Mouse (Mus musculus): Measurements from ENCODE around the gene Dnah1. TPM values are rescaled to one million over a fixed set of nuclear protein-coding genes. Genes with fewer than 3 reads are reported as not detected.

Dnah1 gene
- total and polyA plus RNA-seq, 2 experiments: under 0.01 to 0.04 TPM

DNA sequence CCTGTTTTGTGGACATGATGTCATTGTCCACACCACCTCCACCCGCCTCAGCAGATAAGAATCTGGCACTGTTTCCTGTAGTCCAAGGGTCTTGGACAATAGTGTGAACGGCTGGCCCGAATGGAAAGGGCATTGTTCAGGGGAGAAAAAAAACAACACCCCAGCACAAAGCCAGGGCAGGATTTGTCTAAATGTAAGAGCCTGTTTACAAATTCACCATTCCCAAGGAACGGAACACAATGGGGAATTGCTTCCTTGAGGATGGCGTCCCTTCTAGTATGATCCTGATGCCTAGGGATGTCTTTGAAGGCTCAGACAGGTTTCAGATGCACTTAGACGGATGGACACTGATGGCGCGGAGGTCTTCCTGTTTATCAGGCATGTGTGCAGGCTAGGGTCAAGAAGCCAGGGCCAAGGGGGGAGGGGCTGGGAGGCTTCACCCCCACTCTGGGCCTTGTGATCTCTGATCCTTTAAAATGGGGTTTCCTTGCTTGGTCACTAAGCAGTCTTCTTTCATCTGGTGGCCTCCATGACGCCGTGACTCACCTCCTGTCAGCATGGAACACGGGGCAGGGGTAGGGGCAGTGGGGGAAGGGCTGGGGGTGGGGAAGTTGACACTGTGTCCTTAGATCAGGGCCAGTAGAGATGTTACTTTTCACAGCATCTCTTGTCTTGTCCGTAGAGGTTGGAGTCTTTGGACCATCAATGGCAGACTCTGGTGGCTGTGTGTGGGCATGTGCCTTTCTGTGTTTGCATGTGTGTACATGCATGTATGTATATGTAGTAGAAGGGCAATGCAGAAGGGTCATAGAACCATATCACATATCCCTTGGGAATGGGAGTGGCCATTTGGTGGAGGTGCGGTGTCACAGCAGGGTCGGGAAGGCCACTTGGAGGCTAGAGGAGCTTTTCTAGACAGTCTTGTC is 90.4 kb downstream of the Dnah1 start:
- no peak for TF ChIP-seq CTCF (IDR thresholded peaks at IDR 0.05; ENCODE audit: low read depth, low read length)
- no peak for TF ChIP-seq POLR2A (IDR thresholded peaks at IDR 0.05; ENCODE audit: extremely low read depth, insufficient read depth, low read length)
- Histone ChIP-seq H3K4me3 (ENCODE audit: insufficient read depth, low read depth, low read length) (no peak overlapping the region), H3K4me1 (ENCODE audit: control insufficient read depth, insufficient read depth, low read length) (no peaks in the 10 kb centered on the region), H3K9ac (ENCODE audit: low read depth, low read length) (no peak overlapping the region), H3K79me2 (ENCODE audit: control insufficient read depth, insufficient read depth, low read length) (no peaks in the 10 kb centered on the region), H3K27ac (replicated peaks; ENCODE audit: insufficient read depth, low read depth, low read length) (no peak overlapping the region), H3K36me3 (ENCODE audit: control insufficient read depth, insufficient read depth, low read length) (no peaks in the 10 kb centered on the region), H3K27me3 (ENCODE audit: control insufficient read depth, insufficient read depth, low read length) (no peaks in the 10 kb centered on the region)
- DNase-seq (ENCODE audit: extremely low read depth, low read depth, low spot score): no peak
- 65% methylated on average over 14 of the region's 14 CpGs for WGBS

DNA sequence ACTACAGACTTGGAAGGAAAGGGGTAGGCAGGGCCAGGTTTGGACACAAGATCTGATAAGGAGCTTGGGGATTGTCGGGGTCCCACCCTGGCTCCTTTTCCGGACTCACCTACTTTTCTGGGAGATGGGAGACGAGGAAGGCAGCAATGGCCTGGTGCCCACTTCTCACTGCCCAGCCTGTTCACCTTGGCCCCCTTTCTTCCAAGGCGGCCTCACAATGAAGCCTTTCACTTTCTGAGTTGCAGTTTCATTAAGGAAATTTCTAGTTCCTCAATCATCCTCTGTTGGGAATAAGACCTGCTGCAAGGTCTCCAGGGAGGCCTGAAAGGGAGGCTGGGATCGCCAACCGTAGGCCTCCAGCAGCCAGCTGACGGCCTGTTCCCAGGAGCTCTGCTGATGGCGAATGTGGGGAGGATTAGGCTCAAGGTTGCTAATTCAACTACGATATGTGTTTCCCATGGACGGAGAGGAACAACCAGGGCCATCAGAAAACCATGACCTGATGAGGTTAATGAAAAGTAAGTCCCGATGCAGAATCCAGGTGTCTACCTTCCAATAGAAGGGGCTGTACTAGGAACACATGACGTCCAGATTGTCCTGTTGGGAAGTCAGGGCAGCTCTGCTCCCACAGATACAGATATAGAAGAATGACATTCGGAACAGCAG is 91.2 kb downstream of the Dnah1 start:
- TF ChIP-seq CTCF (IDR thresholded peaks at IDR 0.05; ENCODE audit: low read depth, low read length) (no peak), POLR2A (IDR thresholded peaks at IDR 0.05; ENCODE audit: extremely low read depth, insufficient read depth, low read length) (no peak)
- Histone ChIP-seq H3K9ac (ENCODE audit: low read depth, low read length) (no peak overlapping the region), H3K36me3 (ENCODE audit: control insufficient read depth, insufficient read depth, low read length) (no peaks in the 10 kb centered on the region), H3K27ac (replicated peaks; ENCODE audit: insufficient read depth, low read depth, low read length) (no peak overlapping the region), H3K27me3 (ENCODE audit: control insufficient read depth, insufficient read depth, low read length) (no peaks in the 10 kb centered on the region), H3K4me3 (ENCODE audit: insufficient read depth, low read depth, low read length) (no peak overlapping the region), H3K79me2 (ENCODE audit: control insufficient read depth, insufficient read depth, low read length) (no peaks in the 10 kb centered on the region), H3K4me1 (ENCODE audit: control insufficient read depth, insufficient read depth, low read length) (no peaks in the 10 kb centered on the region)
- 79% methylated on average over 13 of the region's 13 CpGs for whole genome bisulfite sequencing
- DNase-seq (ENCODE audit: extremely low read depth, low read depth, low spot score): no peak

DNA sequence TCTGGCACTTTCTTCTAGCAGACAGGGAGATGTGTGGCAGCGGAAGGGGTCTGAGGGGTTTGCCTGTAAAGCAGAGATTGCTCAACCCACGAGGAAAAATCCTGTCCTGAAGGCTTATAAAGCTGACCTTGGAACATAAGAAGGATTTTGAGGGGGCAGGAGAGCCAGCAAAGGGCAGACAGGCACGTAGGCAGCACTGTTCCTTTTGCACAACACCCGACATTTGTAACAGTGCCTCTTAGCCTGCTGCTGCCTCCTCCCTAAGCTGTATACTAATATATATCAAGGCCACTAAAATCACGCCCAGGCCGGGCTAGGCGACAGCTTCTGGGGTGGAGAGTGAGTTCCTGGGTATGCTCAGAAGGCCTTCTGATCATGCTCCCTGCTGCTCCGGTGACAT is 93.3 kb downstream of the Dnah1 start:
- 77% methylated on average over 8 of the region's 8 CpGs for WGBS
- no peak overlapping the region for H3K27ac ChIP-seq (replicated peaks; ENCODE audit: insufficient read depth, low read depth, low read length)
- no peaks in the 10 kb centered on the region for H3K27me3 ChIP-seq (ENCODE audit: control insufficient read depth, insufficient read depth, low read length)
- H3K9ac ChIP-seq (ENCODE audit: low read depth, low read length): no peak overlapping the region
- H3K36me3 ChIP-seq (ENCODE audit: control insufficient read depth, insufficient read depth, low read length): no peaks in the 10 kb centered on the region
- no peak overlapping the region for H3K4me3 ChIP-seq (ENCODE audit: insufficient read depth, low read depth, low read length)
- no peak for DNase-seq (ENCODE audit: extremely low read depth, low read depth, low spot score)
- no peaks in the 10 kb centered on the region for H3K79me2 ChIP-seq (ENCODE audit: control insufficient read depth, insufficient read depth, low read length)
- no peak for TF ChIP-seq CTCF (IDR thresholded peaks at IDR 0.05; ENCODE audit: low read depth, low read length)
- no peak for TF ChIP-seq POLR2A (IDR thresholded peaks at IDR 0.05; ENCODE audit: extremely low read depth, insufficient read depth, low read length)
- no peaks in the 10 kb centered on the region for H3K4me1 ChIP-seq (ENCODE audit: control insufficient read depth, insufficient read depth, low read length)

DNA sequence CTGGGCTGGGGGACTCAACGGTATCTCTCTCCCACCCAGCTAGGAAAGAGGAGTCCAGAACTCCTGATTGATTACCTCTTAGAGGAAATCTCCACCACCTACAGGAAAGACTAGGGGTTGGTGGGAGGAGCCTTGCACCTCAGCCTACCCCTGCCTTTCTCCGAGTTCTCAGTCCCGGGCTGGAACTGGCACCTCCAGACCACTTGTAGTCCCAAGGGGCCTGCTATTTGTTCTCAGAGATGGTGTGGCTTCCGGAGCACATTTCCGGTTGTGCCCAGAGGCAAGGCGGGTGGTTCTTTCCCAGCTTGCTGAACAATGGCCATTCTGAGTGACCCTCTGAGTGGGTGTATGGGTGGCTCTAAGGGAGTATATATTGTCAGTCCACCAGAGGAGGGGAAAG is 95.5 kb downstream of the Dnah1 start:
- TF ChIP-seq CTCF (IDR thresholded peaks at IDR 0.05; ENCODE audit: low read depth, low read length): no peak
- no peak for TF ChIP-seq POLR2A (IDR thresholded peaks at IDR 0.05; ENCODE audit: extremely low read depth, insufficient read depth, low read length)
- Histone ChIP-seq H3K27ac (replicated peaks; ENCODE audit: insufficient read depth, low read depth, low read length) (no peak overlapping the region), H3K4me1 (ENCODE audit: control insufficient read depth, insufficient read depth, low read length) (no peaks in the 10 kb centered on the region), H3K4me3 (ENCODE audit: insufficient read depth, low read depth, low read length) (no peak overlapping the region), H3K36me3 (ENCODE audit: control insufficient read depth, insufficient read depth, low read length) (no peaks in the 10 kb centered on the region), H3K27me3 (ENCODE audit: control insufficient read depth, insufficient read depth, low read length) (no peaks in the 10 kb centered on the region), H3K79me2 (ENCODE audit: control insufficient read depth, insufficient read depth, low read length) (no peaks in the 10 kb centered on the region), H3K9ac (ENCODE audit: low read depth, low read length) (no peak overlapping the region)
- WGBS: 81% methylated on average over 6 of the region's 6 CpGs
- no peak for DNase-seq (ENCODE audit: extremely low read depth, low read depth, low spot score)

DNA sequence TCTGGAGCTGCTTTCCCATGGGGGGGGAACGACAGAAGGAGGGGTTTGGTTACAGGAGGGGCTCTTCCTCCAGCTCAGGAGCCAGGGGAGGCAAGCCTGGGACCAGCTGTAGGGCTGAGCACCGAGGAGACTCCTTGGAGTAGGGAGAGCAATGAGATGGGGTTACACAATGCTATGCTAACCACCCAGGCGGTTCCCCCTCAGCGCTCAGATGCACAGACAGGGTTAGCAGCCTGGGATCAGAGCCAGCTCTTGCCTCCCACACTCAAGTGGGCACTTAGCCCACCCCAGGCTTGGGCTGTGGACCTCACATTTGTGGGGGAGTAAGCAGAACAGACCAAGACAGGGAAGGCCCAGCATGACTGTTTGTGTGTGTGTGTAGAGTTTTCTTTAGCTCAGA is 96.7 kb downstream of the Dnah1 start:
- DNase-seq (ENCODE audit: extremely low read depth, low read depth, low spot score): no peak
- 78% methylated on average over 4 of the region's 4 CpGs for WGBS
- Histone ChIP-seq H3K4me3 (ENCODE audit: insufficient read depth, low read depth, low read length) (no peak overlapping the region), H3K36me3 (ENCODE audit: control insufficient read depth, insufficient read depth, low read length) (no peaks in the 10 kb centered on the region), H3K79me2 (ENCODE audit: control insufficient read depth, insufficient read depth, low read length) (no peaks in the 10 kb centered on the region), H3K4me1 (ENCODE audit: control insufficient read depth, insufficient read depth, low read length) (no peaks in the 10 kb centered on the region), H3K27ac (replicated peaks; ENCODE audit: insufficient read depth, low read depth, low read length) (no peak overlapping the region), H3K27me3 (ENCODE audit: control insufficient read depth, insufficient read depth, low read length) (no peaks in the 10 kb centered on the region), H3K9ac (ENCODE audit: low read depth, low read length) (no peak overlapping the region)
- TF ChIP-seq CTCF (IDR thresholded peaks at IDR 0.05; ENCODE audit: low read depth, low read length) (no peak), POLR2A (IDR thresholded peaks at IDR 0.05; ENCODE audit: extremely low read depth, insufficient read depth, low read length) (no peak)
